Mouse (Mus musculus) urinary bladder, adult 2 months (tissue): ENCODE measurements around the gene Nek2. TPM values are rescaled to one million over a fixed set of nuclear protein-coding genes. Genes with fewer than 3 reads are reported as not detected.

ENCODE experiments used
- DNase-seq: peaks from one replicate; pipeline ENCODE4 v3.0.0; 2022; ENCODE audit warnings: low spot score
- polyA plus RNA-seq: library from polyadenylated mRNA; depleted of rRNA; stranded (reverse); fragments of >200 nt; gene quantifications from 2 replicates; pipeline ENCODE4 v1.2.3, GENCODE M21; 2012

Gene Nek2
- polyA plus RNA-seq, 1 experiment: 0.81 TPM

GRCm38 (mm10) chr1:191814935-191815334 lies 6.3 kb upstream of the Nek2 start:
- DNase-seq: no peak

- DNase-seq: no peak
These were observed 4.6 kb upstream of the Nek2 start for GRCm38 (mm10) chr1:191816596-191816995.

GRCm38 (mm10) chr1:191817418-191818144 lies 3.7 kb upstream of the Nek2 start:
- DNase-seq: peak; percentile 64

GRCm38 (mm10) chr1:191818145-191818631 lies 3.1 kb upstream of the Nek2 start:
- no peak for DNase-seq

GRCm38 (mm10) chr1:191819026-191819425 lies 2.2 kb upstream of the Nek2 start:
- DNase-seq: no peak

DNA sequence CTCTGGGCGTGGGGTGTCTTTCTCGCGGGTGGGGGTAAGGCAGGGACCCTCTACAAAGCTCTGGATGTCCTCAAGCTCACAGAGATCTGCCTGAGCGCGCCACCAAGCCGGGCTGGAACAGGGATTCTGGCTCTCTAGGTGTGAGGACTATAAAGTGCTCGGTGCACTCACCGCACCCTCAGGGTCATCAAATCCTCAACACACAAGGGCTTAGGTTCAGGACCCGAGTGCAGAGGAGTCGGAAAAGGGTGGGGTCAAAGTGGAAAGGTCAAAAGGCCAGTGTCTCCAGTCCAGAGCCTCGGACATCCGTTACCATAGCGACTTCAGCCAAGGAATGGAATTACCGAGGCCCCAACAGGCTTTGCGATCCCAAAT lies 306 bp upstream of the Nek2 start:
- no peak for DNase-seq

- DNase-seq: no peak
These were observed 7.9 kb downstream of the Nek2 start for GRCm38 (mm10) chr1:191829124-191829523.

DNA sequence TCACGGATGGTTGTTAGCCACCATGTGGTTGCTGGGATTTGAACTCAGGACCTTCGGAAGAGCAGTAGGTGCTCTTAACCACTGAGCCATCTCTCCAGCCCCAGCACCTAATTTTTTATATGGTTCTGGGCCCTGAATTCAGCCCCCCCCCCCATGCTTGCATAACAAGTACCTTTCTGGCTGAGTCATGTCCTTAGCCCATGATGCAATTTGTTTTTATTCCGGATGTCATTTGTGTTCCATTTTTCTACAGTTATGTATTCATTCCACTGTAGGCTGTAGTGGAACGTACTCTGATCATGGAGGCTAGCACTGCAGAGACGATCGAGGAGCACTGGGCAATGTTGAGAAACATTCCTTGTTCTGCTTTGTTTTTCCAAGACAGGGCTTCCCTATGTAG lies 12.2 kb downstream of the Nek2 start:
- DNase-seq: no peak

GRCm38 (mm10) chr1:191834825-191835224 lies 13.6 kb downstream of the Nek2 start:
- peak; percentile 56 for DNase-seq

- no peak for DNase-seq
These were observed 15.2 kb downstream of the Nek2 start for GRCm38 (mm10) chr1:191836318-191836985.

GRCm38 (mm10) chr1:191837691-191838090 lies 16.4 kb downstream of the Nek2 start:
- no peak for DNase-seq

DNA sequence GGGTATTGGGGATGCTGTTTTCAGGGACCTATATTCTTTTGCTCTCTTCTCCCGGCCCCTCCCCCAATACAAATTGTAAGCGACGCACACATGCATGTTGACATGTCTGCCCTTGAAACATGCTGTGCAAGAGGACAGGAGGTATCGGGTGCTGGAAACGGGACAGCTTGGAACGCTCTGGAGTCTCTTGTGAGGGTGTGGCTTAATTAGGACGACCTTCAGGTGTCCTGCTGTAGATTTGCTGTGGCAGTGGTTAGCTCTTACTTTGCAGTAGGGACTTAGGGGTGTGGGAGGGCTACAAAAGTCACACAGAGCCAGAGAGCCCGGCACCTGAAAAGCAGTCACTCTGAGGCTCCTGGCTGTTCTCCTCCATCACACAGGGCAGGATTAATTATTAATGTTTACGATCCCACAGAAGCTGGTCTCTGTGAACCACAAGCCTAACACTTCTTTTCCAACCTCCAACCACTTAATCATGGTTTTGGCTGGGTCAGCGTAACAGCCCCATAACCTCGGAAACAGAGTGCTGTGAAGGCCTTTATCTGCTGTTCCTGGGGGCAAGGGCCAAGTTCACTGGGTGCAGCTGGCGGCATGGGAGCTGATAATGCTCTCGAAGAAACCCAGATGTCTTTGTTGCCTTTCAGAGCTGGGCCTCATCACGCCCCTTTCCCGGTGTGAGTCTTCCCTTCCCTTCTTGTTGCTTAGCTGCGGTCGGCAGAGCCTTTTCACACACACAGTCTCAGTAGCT lies 17.9 kb downstream of the Nek2 start:
- DNase-seq: no peak

DNA sequence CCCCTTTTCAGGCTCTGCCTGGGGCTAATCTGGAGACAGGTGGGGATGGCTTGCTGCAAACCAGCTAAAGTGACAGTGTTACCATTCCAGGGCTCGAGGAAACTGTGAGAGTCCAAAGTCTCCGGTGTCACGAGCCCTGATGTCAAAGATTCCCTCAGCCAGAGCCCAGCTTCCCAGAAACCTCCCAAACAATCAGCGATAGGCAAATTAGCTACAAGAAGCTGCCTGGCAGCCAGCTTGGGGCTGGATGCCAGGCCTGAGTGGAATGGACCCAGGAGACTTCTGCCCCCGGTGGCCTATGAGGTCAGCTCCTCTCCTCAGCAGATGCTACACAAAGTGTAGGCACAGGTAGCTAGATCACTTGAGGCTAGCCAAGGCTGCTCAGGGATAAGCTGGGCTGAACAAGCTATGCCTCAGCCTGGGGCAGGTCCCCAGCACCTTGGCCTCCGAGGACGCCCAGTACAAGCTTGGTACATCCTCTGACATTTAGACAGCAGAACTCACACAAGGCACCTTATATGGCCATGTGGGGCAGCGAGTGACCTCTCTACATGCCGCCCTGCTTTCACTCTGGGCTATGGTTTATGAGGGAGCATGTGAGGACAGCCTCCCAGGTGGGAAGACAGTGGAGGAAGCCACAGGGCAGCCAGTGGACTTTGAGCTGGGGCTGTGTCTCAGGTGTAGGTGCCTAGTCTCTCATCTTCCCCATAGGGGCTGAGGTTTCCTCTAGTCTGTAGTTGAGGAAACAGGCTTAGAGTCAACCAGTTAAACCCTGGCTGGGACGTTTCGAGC lies 19.7 kb downstream of the Nek2 start:
- no peak for DNase-seq

DNA sequence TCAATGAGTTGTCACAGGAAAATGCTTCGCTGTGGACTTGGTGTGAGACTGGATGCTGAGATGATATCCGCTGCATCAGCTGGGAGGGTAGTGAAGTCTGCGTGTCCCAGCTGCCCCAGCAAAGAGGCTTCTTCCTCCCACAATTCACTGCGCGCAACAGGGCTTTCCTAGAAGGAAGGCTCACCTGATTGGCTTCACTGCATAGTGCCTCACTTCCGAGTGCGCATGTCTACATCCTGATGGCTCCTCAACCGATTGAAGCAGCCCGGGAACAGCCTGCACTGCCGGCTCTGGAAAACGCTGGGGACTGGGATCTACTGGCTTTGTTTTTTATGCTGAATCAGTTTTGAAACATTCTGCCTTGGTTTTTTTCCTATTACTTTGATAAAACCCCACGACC lies 21.0 kb downstream of the Nek2 start:
- no peak for DNase-seq

- no peak for DNase-seq
These were observed 25.4 kb downstream of the Nek2 start for GRCm38 (mm10) chr1:191846667-191847066.

DNA sequence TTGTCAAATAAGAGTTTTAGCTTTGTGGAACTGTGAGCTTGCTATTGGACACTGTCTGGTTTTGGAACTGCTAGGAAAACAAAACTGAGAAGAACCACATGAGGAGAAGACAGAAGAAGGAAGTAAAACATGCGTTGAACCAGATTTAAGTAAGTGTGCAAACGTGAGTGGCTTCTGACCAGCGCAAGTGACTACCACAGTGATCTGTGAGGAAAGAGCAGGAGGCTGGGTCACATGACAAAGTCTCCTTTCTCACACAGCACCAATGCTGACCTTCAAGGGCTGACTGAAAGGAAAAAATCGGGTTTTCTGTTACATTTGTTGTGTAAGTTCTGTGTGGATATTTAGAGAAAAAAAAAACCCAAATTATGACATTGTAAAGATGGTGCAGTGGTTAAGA lies 28.3 kb downstream of the Nek2 start:
- DNase-seq: no peak

- DNase-seq: no peak
These were observed 32.2 kb downstream of the Nek2 start for GRCm38 (mm10) chr1:191853442-191853841.

GRCm38 (mm10) chr1:191854716-191855115 lies 33.5 kb downstream of the Nek2 start:
- no peak for DNase-seq

GRCm38 (mm10) chr1:191855136-191855878 lies 34.1 kb downstream of the Nek2 start:
- DNase-seq: no peak

GRCm38 (mm10) chr1:191856886-191857651 lies 35.8 kb downstream of the Nek2 start:
- DNase-seq: no peak
